Mouse (Mus musculus) monocyte, adult 2 months (primary cell): ENCODE results near the gene Gnai2.
A peak's percentile ranks its signal among the peaks of the same experiment; 100 is the strongest.

ENCODE experiments used
- DNase-seq, 2 experiments: peaks; one replicate each; pipeline ENCODE4 v3.0.0; 2022; ENCODE audit warnings: low spot score in 2 of 2, low read depth in 1 of 2

Gnai2 gene

GRCm38 (mm10) chr9:107635279-107636028, at the start of gene Gnai2:
Gnai2 (minus strand) TSS chr9:107635367.
- DNase-seq: peak; percentile 94 to 96

GRCm38 (mm10) chr9:107682405-107682804, 47.2 kb upstream of the Gnai2 start:
- DNase-seq: no peak

GRCm38 (mm10) chr9:107679501-107679900, 44.3 kb upstream of the Gnai2 start, which contains the start of gene Gnat1:
Gnat1 (minus strand) TSS chr9:107679712.
- DNase-seq: no peak

GRCm38 (mm10) chr9:107678861-107679260, 43.7 kb upstream of the Gnai2 start:
- DNase-seq: no peak

GRCm38 (mm10) chr9:107677819-107678526, 42.8 kb upstream of the Gnai2 start:
- peak in 1 of 2 experiments; percentile 57 for DNase-seq

- peak in 1 of 2 experiments; percentile 22 for DNase-seq
These were observed 42.1 kb upstream of the Gnai2 start for GRCm38 (mm10) chr9:107677091-107677784.

GRCm38 (mm10) chr9:107676302-107676701, 41.1 kb upstream of the Gnai2 start:
- no peak for DNase-seq

- DNase-seq: no peak
These were observed 40.6 kb upstream of the Gnai2 start for GRCm38 (mm10) chr9:107675671-107676301.

GRCm38 (mm10) chr9:107674609-107675429, 39.7 kb upstream of the Gnai2 start:
- no peak for DNase-seq

- no peak for DNase-seq
These were observed 35.1 kb upstream of the Gnai2 start for GRCm38 (mm10) chr9:107670259-107670658.

- no peak for DNase-seq
These were observed 34.3 kb upstream of the Gnai2 start, which contains the start of gene Slc38a3 for GRCm38 (mm10) chr9:107669480-107669945. Slc38a3 (minus strand) TSS chr9:107669530.

- DNase-seq: no peak
These were observed 33.7 kb upstream of the Gnai2 start for GRCm38 (mm10) chr9:107668916-107669315.

GRCm38 (mm10) chr9:107668011-107668410, 32.8 kb upstream of the Gnai2 start:
- no peak for DNase-seq

- DNase-seq: no peak
These were observed 32.1 kb upstream of the Gnai2 start for GRCm38 (mm10) chr9:107667219-107667618.

GRCm38 (mm10) chr9:107666751-107667205, 31.6 kb upstream of the Gnai2 start:
- DNase-seq: no peak

GRCm38 (mm10) chr9:107665308-107665707, 30.1 kb upstream of the Gnai2 start:
- DNase-seq: no peak

GRCm38 (mm10) chr9:107663525-107663924, 28.4 kb upstream of the Gnai2 start:
- DNase-seq: no peak

- DNase-seq: no peak
These were observed 27.2 kb upstream of the Gnai2 start for GRCm38 (mm10) chr9:107662342-107662741.

- no peak for DNase-seq
These were observed 25.6 kb upstream of the Gnai2 start for GRCm38 (mm10) chr9:107660777-107661176.

- DNase-seq: no peak
These were observed 24.8 kb upstream of the Gnai2 start for GRCm38 (mm10) chr9:107659961-107660360.
